Mouse (Mus musculus): ENCODE results near the gene Sox30. TPM values are rescaled to one million over a fixed set of nuclear protein-coding genes. Genes with fewer than 3 reads are reported as not detected.

The Sox30 gene
- polyA plus RNA-seq, 1 experiment = not detected

DNA sequence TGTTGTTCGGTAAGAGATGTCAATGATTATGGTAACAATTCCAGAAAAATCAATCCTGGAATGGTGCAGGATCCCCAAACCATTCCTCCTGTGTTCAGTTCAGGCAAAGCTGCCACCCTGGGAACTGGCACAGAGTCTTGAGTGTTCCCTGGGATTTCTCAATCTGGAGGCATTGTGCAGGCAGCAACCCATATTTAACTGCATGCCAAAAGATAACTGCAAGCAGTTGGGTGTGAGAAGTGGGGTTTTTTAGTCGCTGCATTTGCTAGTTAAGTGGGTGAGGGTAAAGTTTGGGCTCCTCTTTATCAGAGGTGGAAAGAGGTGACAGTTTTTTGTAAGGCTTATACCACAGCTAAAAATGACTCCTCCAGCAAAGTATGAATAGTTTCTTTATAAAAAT lies 32.6 kb upstream of the Sox30 start:
- H3K4me3 ChIP-seq (ENCODE audit: insufficient read depth, low read length) = no peak overlapping the region
- peaks cover 21% of the 10 kb centered on the region for H3K4me1 ChIP-seq (ENCODE audit: control insufficient read depth, insufficient read depth, low read length)
- H3K27ac ChIP-seq (ENCODE audit: insufficient read depth, low read depth, low read length) = no peak overlapping the region
- TF ChIP-seq CTCF (IDR thresholded peaks at IDR 0.05; ENCODE audit: low read depth, low read length) = no peak
- no peak for TF ChIP-seq POLR2A (IDR thresholded peaks at IDR 0.05; ENCODE audit: borderline replicate concordance, low read depth, low read length)

DNA sequence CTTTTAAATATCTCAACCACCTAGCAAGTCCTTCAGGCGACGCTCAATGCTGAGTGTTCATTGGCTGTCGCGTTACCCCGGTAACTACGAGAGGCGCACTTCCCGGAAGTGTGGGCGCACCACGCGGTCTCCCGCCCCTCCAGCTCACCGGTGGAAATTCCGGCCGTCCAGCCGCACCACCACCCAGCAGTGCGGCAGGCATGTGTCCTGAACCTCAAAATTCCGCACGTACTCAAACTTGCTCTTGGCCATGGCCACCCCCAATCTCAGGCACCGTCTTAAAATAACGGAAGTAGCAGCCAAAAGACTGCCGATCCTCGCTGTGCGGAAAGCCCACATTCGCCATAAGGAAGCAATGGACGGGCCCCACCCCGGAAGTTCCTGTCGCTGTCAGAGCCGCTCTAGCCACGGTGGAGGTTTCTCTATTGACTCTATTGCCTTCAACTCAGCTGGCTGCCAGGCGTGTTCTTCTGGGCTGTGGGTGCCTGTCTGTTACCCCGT lies 24.9 kb upstream of the Sox30 start, which contains the start of gene Thg1l:
TSS of gene Thg1l (minus strand) at position 368 of the 501 bp plus-strand sequence.
- TF ChIP-seq CTCF (IDR thresholded peaks at IDR 0.05; ENCODE audit: low read depth, low read length) = no peak
- TF ChIP-seq POLR2A (IDR thresholded peaks at IDR 0.05; ENCODE audit: borderline replicate concordance, low read depth, low read length) = no peak
- peak within 1 kb of the TSS; percentile 86 for H3K27ac ChIP-seq (ENCODE audit: insufficient read depth, low read depth, low read length)
- H3K4me1 ChIP-seq (ENCODE audit: control insufficient read depth, insufficient read depth, low read length) = peaks cover 16% of the 10 kb centered on the region
- peak within 1 kb of the TSS; percentile 97 for H3K4me3 ChIP-seq (ENCODE audit: insufficient read depth, low read length)

DNA sequence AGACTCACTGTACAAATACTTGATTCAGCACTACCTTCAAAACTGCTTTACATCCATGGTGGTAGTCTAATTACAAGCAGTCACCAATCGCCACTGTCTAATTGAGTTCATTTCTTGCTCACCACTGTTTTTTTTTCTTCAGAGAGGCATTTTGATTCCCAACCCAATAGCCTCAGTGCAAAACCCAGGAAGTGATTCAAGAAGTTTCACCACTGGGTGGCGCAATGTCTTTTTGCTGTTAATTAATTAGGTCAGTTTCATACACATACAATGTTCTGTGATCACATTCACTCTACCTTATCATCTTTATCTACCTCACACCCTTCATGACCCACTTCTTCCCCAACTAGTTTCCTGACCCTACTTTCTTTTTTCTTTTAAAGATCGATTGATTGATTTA lies 20.5 kb upstream of the Sox30 start:
- H3K4me3 ChIP-seq (ENCODE audit: insufficient read depth, low read length) = no peak overlapping the region

DNA sequence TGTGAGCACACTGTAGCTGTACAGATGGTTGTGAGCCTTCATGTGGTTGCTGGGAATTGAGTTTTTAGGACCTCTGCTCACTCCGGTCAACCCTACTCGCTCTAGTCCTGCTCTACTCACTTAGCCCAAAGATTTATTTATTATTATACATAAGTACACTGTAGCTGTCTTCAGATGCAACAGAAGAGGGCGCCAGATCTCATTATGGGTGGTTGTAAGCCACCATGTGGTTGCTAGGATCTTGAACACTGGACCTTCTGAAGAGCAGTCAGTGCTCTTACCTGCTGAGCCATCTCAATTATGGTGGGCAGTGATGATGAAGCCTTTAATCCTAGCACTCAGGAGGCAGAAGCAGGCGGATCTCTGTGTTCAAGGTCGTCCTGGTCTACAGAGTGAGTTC lies 20.1 kb upstream of the Sox30 start:
- Histone ChIP-seq H3K27ac (ENCODE audit: insufficient read depth, low read depth, low read length) (no peak overlapping the region), H3K4me1 (ENCODE audit: control insufficient read depth, insufficient read depth, low read length) (peaks cover 2% of the 10 kb centered on the region; the same call in 1 of the 2 replicates), H3K4me3 (ENCODE audit: insufficient read depth, low read length) (no peak overlapping the region)
- TF ChIP-seq POLR2A (IDR thresholded peaks at IDR 0.05; ENCODE audit: borderline replicate concordance, low read depth, low read length) (no peak), CTCF (IDR thresholded peaks at IDR 0.05; ENCODE audit: low read depth, low read length) (no peak)

More for the DNA sequence above, 20.5 kb upstream of the Sox30 start:
- Histone ChIP-seq H3K27ac (ENCODE audit: insufficient read depth, low read depth, low read length) (no peak overlapping the region), H3K4me1 (ENCODE audit: control insufficient read depth, insufficient read depth, low read length) (peaks cover 2% of the 10 kb centered on the region; the same call in 1 of the 2 replicates)
- TF ChIP-seq POLR2A (IDR thresholded peaks at IDR 0.05; ENCODE audit: borderline replicate concordance, low read depth, low read length) = no peak
- TF ChIP-seq CTCF (IDR thresholded peaks at IDR 0.05; ENCODE audit: low read depth, low read length) = no peak

DNA sequence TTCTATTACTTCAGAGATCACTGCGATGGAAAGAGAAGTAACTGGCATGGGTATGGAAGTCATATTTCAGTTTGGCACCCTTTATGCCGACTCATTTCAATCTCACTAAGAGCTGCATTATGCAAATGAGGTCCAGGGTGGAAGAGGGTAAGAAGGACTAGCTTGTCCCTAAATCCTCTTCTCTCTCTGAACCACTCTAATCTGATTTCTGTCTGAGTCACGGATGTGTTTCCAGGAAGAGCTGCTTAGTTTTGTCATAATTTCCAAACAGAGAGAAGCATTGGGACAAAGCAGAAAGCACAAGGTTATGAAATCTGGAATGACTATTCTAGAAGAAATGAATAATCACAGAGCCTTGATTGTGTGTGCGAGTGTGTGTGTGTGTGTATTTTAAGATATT lies 13.2 kb upstream of the Sox30 start:
- H3K4me1 ChIP-seq (ENCODE audit: control insufficient read depth, insufficient read depth, low read length) = 0 out of 2 replicates have a peak, but pooled peaks cover 2% of the 10 kb centered on the region
- TF ChIP-seq POLR2A (IDR thresholded peaks at IDR 0.05; ENCODE audit: borderline replicate concordance, low read depth, low read length) (no peak), CTCF (IDR thresholded peaks at IDR 0.05; ENCODE audit: low read depth, low read length) (no peak)
- H3K27ac ChIP-seq (ENCODE audit: insufficient read depth, low read depth, low read length) = no peak overlapping the region

DNA sequence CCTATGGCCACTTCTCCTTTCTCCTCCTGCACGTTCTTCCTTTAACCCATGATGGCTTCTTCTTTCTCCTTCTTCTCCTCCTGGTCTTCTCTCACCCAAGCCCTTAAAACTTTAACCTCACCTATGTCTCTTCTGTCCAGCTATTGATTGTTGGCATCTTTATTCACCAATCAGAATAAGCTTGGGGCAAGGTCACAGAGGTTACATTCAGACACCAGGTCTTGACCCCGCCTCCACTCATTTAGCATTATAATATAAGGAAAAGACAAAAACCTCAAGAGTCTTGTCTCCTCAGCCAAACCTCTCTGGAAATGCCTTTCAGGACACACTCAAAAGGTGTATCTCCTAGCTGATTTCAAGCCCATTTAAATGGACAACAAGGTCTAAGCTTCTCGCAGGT lies 11.6 kb upstream of the Sox30 start:
- Histone ChIP-seq H3K4me1 (ENCODE audit: control insufficient read depth, insufficient read depth, low read length) (0 out of 2 replicates have a peak, but pooled peaks cover 2% of the 10 kb centered on the region), H3K27ac (ENCODE audit: insufficient read depth, low read depth, low read length) (no peak overlapping the region), H3K4me3 (ENCODE audit: insufficient read depth, low read length) (no peak overlapping the region)
- TF ChIP-seq POLR2A (IDR thresholded peaks at IDR 0.05; ENCODE audit: borderline replicate concordance, low read depth, low read length) = no peak
- TF ChIP-seq CTCF (IDR thresholded peaks at IDR 0.05; ENCODE audit: low read depth, low read length) = no peak

More for the DNA sequence above, 13.2 kb upstream of the Sox30 start:
- H3K4me3 ChIP-seq (ENCODE audit: insufficient read depth, low read length) = no peak overlapping the region

DNA sequence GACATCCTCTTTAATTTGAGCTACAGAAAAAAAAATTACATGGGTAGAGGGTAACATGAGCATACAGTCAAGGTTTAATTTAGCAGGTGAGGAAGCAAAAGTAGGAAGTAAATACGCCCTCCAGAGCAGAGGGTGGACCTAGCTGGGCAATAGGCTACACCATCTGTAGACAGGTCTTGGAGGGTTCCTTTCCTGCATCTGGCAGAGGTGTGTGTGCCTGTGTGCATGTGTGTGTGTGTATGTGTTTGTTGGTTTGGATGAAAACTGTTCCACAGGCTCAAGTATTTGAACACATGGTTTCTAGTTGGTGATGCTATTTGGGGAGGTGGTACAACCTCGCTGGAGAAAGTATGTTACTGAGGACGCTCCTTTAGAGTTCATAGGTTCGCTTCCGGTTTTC lies 6.5 kb upstream of the Sox30 start:
- no peak overlapping the region for H3K4me3 ChIP-seq (ENCODE audit: insufficient read depth, low read length)
- H3K4me1 ChIP-seq (ENCODE audit: control insufficient read depth, insufficient read depth, low read length) = no peaks in the 10 kb centered on the region
- TF ChIP-seq POLR2A (IDR thresholded peaks at IDR 0.05; ENCODE audit: borderline replicate concordance, low read depth, low read length) = no peak
- TF ChIP-seq CTCF (IDR thresholded peaks at IDR 0.05; ENCODE audit: low read depth, low read length) = no peak
- no peak overlapping the region for H3K27ac ChIP-seq (ENCODE audit: insufficient read depth, low read depth, low read length)

DNA sequence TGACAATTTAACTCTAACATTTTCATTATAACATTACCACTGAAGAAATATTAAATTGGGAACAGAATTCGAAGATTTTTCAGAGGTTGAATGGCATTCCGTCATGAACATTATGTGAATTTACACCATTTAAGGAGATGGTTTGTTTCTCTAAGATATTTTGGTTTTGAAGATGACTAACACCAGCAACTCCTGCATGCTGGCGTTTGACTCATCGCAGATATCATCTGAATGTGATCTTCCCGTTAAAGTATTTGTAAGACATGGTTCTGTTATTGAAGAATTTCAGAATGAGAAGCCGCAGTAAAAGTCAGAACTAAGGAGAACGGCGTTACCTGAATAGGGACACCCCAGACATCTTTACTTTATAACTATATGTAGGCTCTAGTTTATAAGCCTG lies 5.6 kb upstream of the Sox30 start:
- Histone ChIP-seq H3K27ac (ENCODE audit: insufficient read depth, low read depth, low read length) (no peak overlapping the region), H3K4me3 (ENCODE audit: insufficient read depth, low read length) (no peak overlapping the region), H3K4me1 (ENCODE audit: control insufficient read depth, insufficient read depth, low read length) (no peaks in the 10 kb centered on the region)
- TF ChIP-seq CTCF (IDR thresholded peaks at IDR 0.05; ENCODE audit: low read depth, low read length) (no peak), POLR2A (IDR thresholded peaks at IDR 0.05; ENCODE audit: borderline replicate concordance, low read depth, low read length) (no peak)

DNA sequence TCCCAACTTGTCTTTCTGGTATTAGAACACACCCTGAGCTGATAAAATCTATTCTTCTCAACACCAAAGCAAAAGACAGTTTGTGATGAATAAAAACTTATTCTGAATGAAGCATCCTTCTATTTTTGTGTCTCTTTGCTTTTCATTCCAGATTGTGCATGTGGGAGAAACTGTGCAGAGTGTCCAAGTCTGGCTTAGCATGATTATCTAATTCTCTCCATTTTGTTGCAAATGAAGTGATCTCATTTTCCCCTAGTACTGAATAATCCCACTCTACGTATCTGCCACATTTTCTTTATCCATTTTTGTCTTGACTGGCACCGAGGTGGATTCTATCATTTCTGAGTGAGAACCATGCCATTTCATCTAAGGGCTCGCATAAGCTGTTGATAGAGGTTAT lies 4.0 kb upstream of the Sox30 start:
- no peak for TF ChIP-seq POLR2A (IDR thresholded peaks at IDR 0.05; ENCODE audit: borderline replicate concordance, low read depth, low read length)
- no peak for TF ChIP-seq CTCF (IDR thresholded peaks at IDR 0.05; ENCODE audit: low read depth, low read length)
- Histone ChIP-seq H3K27ac (ENCODE audit: insufficient read depth, low read depth, low read length) (no peak overlapping the region), H3K4me3 (ENCODE audit: insufficient read depth, low read length) (no peak overlapping the region), H3K4me1 (ENCODE audit: control insufficient read depth, insufficient read depth, low read length) (no peaks in the 10 kb centered on the region)

DNA sequence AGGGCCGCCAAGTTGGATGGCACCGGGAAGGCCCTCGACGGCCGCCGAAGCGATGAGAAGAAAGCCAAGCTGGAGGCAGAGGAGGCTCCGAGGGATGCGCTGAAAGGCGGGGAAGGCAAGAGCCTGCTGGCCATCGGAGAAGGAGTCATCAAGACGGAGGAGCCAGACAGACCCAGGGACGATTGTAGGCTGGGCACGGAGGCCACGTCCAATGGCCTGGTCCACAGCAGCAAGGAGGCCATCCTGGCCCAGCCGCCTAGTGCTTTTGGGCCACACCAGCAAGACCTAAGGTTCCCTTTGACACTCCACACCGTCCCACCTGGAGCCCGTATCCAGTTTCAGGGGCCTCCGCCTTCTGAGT lies 763 bp downstream of the Sox30 start:
- Histone ChIP-seq H3K4me1 (ENCODE audit: control insufficient read depth, insufficient read depth, low read length) (no peaks in the 10 kb centered on the region), H3K27ac (ENCODE audit: insufficient read depth, low read depth, low read length) (no peak overlapping the region), H3K4me3 (ENCODE audit: insufficient read depth, low read length) (peak overlapping the region; percentile 66; the same call in 1 of the 2 replicates)
- TF ChIP-seq CTCF (IDR thresholded peaks at IDR 0.05; ENCODE audit: low read depth, low read length) (no peak), POLR2A (IDR thresholded peaks at IDR 0.05; ENCODE audit: borderline replicate concordance, low read depth, low read length) (no peak)

Data from bone marrow macrophage, adult 2 months (primary cell).